Mouse (Mus musculus): Measurements from ENCODE around the gene Cep72.
"Not testable (repeated sequence)": the region's sequence is repeated elsewhere in the genome, so short reads cannot be mapped to it uniquely, and the experiment has no call there.

Gene Cep72

DNA sequence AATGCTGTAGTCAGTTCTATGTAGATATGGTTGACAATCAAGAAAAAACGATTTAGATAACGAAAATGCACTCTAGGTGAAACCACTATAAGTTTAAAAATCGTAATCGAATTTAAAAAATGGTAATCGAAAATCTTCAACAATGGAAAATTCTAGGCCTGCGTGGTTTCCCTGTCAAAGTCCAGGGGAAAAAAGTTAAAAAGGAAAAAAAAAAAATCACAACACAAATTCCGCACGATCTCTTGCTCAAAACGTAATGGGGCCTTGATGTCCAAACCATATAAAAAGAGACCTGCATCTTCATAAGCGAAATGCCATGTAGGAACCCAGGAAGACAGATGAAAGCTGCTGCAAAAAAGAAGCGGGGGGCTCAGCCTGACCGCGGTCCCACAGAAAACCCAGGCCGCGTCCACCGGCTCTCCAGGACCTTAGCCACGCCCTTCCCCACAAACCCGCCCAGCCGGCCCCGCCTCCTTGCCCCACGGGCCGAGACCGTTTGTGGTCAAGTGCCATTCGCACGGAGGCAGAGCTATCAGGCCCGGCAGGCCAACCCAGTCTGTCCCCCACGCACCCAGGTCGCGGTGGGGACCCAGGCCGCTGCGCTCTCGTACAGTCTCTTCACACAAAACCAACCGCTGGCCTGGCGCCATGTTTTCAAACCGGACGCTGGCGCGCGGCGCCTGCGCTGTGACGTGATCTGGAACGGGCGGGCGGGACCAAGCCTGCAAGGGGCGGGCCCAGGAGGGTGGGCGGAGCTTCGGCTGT is at the start of gene Cep72:
TSS of gene Cep72 (minus strand) at position 687 of the 765 bp plus-strand sequence.
- peak; percentile 91 to 94 for DNase-seq

DNA sequence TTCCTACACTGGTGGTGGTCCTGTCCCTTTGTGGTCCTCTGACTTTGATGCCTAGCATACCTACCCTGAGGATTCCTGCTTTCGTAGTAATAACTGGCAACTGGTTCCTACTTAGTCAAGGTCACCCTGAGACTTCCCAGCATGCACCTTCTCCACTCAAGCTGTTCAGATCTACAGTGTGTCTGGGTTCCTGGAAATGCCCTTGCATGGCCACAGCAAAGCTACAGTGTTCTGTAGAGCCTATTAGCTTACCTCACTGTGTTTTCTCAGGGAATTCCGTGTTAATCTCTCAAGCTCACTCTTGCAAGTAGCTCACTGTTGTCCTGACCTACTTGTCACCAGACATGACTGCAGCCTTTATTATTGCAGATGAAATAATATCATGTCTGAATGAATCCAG is 45.3 kb upstream of the Cep72 start:
- DNase-seq = no peak

DNA sequence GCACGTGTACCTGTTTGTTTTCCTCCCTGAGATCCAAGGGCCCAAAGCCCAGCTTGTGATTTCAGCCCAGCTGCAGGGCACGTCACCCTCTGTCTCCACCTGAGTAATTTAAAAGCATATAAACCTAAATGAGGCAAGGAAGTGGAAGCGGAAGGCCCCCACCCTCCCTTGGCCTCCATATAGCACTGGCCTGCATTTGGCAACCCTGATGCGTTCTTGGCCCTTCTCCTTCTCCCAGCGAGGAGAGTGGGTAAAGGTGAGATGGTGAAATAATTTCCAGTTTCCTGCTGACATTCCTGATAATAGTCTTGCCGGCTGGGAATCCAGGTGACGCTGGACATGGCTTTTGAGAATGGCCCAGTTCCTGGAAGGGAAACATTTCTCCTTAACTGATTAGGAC is 42.3 kb upstream of the Cep72 start:
- DNase-seq = no peak

DNA sequence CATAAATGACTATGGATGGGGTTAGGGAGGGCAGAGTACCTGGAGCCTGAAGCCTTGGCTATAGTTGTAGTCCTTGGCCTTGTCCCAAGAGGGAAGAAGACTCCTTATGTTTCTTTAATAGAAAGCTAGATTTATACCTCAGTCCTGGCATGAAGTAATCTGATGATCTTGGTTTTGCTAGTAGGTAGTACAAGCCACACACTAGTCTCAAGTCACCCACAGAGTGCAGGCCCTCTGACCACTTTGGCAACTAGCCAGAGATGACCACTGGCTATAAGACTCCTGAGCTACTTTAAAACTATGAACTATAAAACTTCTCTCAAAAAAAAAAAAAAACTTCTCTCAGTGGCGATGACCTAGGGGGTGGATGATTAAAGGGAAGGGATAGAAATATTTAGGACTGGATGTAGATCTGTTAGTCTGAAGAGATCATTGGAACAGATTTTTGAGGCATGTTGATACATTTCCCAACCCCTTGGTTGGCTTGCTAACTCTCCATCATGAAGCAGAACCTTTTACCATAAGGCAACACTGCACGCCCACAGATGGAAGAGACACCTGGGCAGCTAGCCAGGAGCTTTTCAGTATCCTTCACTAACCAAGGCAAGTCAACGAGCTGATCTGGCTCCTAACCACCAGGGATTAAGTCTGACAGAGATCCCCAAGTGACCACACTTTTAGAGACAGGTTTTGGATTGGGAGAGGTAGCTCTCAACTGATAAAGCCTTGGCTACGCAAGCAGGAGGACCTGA is 40.9 kb upstream of the Cep72 start:
- DNase-seq = no peak

DNA sequence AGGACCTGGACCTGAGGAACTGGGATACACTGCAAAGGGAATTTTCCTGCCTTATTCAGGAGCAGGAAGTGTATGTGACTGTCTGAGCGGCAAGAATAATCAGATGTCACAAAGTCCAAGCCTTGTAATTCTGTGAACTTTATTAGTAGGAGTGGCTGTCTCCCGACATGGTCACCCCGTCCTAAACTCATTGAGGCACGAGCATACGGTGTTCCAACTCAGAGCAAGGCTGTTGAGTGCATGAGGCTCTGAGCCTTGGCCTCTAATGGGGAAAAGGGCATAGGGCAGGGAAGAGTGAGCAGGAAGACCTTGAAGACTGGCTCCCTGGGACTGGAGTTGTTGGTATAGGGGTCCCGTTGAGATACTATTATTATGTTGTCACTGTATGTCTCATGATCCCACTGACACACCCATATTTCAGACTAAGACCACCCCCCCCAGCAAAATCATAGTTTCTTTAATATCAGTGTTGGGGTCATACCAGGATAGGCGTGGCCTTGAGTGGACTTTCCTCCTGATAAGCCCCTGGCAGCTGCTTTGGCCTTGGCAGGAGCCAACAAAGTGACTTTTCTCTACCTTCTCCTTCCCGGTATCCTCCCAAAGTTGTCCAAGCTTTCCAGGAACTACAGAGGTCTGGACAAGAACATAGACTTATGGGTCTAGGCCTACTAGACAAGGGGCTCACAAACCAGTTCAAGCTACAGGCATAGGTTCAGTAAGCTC is 40.2 kb upstream of the Cep72 start:
- no peak for DNase-seq

DNA sequence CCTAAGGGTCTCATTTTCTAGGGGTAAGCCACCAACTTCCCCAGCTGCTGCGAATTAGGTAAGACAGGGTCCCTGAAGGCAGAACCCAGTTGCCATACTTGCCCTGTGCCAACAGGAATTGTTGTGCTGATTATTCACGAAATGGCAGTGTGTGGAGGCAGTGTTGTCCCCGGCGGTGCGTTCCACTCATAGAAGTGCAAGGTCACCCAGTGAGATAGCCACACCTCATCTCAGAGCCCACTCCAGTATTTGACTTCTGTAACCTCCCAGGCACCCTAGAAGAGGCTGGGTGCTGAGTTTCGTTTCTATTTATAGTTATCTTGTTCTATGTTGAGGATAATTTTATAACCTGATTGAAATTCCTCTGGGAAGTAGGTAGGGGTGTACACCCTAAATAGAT is 36.8 kb upstream of the Cep72 start:
- DNase-seq = no peak

DNA sequence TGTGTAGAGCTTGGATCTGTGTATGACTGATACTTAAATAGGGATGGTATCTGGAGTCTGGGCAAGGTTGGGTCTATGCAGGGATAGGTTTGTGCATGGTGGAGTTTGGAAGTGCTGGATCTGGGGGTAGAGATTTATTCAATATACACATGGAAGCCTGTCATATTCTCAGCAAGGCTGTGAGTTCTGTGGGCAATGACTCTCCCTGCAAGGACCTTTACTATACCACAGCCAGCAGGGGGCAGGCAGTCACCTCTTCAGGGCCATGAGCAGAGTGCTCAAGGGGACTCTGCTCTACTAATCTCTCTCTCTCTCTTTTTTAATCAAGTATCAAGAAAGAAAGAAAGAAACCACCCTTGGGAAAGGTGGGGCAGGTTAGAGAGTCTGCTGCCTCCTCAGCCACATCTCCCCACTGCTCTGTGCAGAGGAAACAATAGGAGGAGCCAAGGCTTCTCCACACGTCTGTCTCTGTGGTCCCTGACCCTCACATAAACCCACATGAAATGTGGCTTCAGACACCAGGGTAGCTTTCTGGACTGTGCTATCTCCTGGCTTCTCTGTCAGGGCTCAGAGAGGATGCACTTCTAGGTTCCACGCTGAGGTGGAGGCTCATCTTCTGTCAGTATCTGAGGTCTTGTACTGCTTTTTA is 34.7 kb upstream of the Cep72 start:
- peak; percentile 64 to 65 for DNase-seq

DNA sequence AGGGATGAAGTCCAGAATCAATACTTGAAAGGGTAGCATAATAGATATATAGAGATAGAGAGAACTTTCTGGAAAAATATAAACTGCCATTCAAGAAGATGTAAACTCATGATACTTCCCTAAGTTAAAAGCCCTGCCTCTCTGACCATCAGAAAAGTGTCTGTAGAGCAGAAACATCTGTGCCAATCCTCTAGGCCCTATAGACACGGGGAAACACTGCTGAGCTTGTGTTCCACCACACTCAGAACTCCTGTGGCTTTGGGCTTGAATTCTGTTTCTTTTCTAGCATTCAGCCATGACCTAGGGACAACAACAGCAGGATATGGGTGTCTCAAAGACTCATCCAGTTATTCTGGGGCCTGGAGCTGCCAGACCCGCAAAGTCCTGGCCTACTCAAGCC is 33.8 kb upstream of the Cep72 start:
- no peak for DNase-seq

DNA sequence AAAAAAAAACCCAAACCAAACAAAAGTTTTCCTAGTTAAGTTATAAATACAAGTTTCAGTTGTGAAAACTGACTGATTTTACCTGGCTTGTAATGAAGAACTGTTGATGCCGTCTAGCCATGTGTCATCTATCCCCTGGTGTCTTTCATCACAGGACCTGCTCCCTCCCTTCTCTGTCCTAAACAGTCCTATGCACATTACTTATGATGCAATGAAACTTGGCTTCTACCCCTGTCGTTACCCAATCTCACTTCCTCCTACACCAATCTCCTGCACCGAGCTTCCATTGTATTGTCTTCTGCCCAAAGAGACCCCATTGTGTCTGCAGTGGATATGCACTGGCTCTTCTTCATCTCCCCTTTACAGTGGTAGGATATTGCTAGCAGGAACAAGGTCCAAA is 28.2 kb upstream of the Cep72 start:
- no peak for DNase-seq

DNA sequence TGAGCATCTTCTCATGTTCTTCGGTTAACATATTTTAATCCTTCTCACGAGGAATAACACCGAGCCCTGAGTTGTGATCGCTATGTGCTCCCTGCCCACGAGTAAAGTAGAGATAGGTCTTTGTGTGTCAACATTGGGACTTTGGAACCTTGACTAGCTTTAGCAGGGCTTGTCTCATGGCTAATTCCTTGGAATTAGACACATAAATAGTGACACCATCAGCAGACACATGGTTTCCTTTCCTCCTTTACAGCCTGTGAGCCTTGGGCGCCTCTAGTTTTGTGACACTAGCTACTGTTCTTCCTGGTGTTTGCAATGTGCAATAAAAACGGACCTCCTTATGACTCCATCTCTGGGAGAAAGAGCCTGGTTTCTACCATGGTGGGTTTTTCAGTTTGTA is 11.3 kb upstream of the Cep72 start:
- no peak for DNase-seq

DNA sequence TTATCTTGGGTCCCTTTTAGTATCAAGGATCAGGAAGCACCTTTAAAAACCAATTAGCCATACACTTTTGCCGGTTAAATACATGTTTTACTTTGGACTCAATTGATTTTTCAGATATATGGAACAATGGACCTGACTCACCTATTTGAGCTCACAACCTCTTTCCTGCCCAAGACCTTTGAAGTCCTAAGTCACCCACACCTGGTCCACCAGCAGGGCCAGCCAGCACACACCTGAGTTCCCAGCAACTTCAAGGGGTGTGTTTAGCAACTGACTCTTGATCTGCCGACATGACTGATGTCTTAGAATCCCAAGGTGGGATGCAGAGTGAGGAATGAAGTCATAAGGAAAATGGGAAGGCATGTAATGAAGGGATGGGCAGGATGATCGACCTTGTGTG is 9.6 kb upstream of the Cep72 start:
- DNase-seq = no peak

DNA sequence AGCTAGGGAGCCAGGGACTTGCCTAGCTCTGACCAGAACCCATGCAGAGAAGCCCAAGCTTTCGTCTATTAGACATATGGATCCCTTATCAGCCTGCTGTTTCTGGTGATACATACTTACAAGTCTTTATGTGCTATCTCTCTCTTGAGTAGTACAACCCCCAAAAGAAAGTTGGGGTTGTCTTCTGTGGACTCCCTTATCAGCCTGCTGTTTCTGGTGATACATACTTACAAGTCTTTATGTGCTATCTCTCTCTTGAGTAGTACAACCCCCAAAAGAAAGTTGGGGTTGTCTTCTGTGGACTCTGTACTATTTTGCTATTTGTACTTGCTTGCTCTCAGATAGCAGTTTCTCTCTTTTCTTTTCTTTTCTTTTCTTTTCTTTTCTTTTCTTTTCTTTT is 9.1 kb upstream of the Cep72 start:
- not testable (repeated sequence) for DNase-seq

DNA sequence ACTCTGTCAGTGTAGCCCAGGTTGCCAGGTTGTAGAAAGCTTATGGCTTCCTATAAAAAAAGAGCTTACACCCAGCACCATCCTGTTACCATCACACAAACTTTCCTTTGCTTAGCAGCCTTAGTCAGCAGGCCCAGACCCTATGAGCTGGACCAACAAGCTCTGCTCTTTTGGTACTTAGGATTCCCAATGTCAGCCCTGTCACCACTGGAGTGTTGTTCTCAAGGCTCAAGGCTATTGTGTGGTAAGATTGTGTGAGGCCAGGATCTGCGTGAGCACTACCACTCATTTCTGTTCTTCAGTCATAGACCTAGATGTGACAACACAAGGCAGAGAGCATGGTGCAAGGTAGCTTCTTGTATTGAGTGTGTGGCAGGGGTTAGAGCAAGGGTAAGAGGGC is 4.5 kb upstream of the Cep72 start:
- no peak for DNase-seq

DNA sequence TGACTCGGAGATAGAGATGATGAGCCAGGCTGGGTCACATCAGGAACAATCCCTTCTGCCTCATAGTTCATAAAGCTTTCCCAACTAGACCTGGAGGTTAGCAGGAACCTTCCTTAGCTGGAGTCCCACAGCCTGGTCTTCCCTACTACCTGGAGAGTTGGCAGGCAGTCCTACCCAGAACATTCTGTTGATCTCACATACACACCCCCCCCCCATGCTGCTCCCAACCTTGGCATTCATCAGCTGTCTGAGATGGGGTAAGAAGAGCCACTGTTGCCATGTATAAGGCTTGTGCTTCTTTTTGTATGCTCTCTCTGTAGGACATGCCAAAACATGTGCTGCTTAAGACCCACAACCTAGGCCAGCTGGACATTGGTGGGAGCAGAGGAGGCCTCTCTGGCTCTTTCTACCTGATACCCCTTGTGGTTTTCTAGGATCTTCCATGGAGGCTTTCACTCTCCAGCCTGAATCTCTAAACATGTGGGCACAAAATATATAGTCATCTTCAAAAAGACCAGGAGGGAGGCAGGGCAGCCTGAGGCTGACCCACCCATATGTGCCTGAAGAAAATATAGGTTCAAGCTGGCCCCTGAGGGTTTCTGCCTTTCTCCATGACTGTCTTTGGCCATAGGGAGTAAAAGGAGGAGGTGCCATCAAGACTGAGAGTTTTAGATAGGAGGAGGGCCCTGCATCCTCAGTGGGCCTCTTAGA is 1.4 kb upstream of the Cep72 start:
- DNase-seq = no peak

DNA sequence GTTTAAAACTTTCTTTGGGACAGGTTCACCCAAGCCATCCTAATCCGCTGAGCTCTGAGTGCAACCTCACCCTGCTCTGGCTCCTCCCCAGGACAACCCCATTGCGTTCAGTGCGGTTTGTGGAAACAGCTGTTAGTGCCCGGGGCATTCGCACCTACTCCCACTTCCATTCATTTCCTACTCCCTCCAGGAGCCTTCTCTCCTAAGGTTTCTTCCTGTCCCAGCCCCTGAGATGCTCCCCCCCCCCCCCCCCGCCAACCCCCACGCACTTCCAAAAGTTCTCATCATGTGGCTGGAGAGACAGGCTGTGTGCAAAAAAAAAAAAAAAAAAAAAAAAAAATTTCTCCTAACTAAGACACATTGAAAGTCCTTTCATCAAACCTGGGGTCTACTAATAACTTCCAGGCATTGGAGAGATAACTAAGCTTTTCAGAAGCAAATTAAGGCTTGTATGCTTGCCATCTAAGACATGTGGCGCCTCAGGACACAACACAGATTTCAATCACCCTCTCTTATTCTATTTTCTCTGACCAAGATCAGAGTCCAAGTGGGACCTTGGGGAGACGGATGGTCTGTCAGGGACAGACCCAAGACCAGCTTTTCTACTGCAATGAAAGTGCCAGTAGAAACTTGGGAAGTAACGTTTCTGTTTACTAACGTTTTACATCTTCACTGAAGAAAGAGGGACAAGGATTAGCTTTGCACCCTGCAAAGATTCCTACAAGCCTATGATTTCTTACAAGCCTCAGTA is 454 bp upstream of the Cep72 start:
- no peak for DNase-seq

DNA sequence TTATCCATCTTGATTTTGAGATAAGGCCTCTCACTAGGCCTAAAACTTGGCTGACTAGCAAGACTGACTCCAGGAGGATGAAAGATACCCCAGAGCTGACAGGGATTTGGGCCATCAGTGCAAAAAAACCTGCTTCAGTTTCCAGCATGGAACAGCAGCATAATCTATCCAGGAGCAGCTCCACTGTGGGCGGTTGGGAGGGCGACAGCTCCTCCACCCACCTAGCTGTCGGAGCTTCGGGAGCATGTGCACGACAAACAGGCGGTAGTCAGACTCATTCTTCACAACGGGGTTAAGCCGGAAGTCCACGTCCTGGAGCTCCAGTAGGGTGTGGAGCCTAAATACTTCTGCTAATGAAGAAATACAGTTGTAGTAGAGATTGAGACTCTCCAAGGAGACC is 4.0 kb downstream of the Cep72 start:
- DNase-seq = no peak

DNA sequence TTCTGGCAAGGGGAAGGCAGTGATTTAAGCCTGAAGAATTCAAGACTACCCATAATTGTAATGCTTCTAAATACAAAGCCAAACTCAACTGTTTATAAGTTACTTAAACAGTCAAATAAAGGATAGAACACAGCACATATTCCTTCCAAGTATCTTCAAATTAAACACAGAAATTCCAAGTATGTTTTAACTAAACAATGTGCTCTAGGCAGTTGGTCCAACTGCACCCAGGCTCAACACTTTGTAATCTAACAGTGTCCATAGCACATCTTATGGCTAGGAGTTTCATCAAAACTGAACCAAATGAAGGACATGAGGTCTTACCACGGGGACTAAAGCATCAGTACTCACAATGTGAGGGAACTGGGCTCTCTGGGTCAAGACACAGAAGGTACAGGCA is 5.9 kb downstream of the Cep72 start:
- no peak for DNase-seq

DNA sequence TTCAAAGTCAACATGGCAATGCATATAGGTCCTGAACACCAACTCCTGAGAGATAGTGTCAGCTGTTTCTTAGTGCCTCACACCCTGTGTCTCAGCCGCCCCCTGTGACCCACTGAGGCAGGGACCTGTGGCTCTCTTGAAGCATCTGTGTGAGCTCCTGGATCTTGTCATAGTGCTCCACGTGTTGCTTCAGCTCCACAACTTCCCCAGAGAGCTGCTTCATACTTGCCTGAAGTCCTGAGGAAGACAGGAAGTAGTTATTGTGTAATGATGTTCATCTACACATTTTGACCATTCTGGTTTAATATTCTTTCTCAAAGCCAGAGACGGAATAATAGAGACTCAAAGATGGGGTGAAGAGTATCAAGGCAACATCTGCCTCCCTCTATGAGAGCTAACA is 22.2 kb downstream of the Cep72 start:
- no peak for DNase-seq

DNA sequence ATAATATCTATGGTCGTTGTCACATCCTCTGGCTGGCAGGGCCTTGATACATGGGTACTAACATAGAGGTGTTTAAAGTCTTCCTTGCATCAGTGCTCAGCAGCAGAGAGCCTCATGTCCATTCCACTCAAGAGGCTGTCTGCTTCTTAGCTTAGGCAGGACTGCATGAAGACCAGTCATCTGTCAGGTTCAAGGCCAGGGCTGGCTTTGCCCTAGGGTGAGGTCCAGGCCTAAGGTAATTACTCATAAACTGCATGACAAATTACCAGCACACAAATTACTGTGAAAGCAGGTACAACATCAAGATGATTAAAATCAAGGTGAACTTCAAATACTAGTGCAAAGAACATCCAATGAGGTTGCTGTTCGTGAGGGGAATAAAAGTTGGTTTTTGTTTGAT is 26.3 kb downstream of the Cep72 start:
- no peak for DNase-seq

DNA sequence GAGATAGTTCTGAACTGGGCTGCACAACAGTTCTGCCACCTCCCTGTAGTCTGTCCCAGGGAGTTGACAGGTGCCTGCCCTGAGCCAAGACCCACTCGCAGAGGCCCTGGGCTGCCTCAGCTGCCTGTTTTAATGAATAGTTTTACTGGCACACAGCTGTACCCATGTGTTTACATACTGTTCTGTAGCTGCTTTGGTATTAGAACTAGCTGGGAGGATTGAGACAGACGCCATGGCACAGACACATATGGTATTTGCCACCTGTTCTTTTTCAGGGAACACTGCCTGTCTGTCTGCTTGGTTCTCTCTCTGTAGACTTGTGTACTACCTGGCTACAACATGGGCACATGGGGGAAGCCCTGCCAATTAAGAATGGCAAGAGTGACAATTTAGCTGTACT is 27.3 kb downstream of the Cep72 start:
- DNase-seq = no peak

DNA sequence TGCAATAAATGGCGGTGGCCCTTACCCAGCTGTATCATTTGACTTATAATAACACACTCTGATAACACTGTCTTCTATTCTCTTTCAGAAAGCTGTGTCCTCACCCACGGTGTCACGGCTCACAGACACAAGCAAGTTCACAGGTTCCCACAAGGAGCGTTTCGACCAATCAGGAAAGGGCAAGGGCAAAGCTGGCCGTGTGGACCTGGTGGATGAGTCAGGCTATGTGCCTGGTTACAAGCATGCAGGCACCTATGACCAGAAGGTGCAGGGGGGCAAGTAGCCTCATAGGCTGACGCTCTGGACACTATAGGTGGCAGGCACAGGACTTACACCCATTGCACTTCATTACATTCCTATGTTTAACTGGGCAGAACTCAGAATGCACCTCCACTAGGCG is 31.0 kb downstream of the Cep72 start:
- DNase-seq = no peak

DNA sequence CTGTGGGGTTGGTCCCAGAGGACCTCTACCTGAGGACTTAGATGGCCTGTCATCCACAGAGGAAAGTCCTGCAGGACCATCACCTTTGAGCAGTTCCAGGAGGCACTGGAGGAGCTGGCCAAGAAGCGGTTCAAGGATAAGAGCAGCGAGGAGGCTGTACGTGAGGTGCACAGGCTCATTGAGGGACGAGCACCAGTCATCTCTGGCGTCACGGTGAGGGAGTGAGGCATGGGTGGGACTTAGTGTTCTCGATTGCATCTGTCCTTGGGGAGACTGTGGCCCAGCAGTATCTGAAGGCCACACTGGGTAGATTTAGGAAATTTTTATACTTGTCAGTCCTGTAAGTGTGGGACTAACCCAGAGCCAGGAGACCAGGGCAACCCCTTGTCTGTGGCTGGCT is 31.4 kb downstream of the Cep72 start:
- no peak for DNase-seq
